Mouse (Mus musculus) erythroblast, adult 5-6 weeks (primary cell): Measurements from ENCODE around the gene A130010J15Rik. TPM values are rescaled to one million over a fixed set of nuclear protein-coding genes. Genes with fewer than 3 reads are reported as not detected.
A peak's percentile ranks its signal among the peaks of the same experiment; 100 is the strongest.

Experiments
- ATAC-seq: replicated peaks from 2 replicates; pipeline ENCODE4 v1.8.0; 2016; ENCODE audit warnings: moderate number of reproducible peaks, mild to moderate bottlenecking, moderate TSS enrichment, inconsistent platforms; ENCODE audit not compliant: poor library complexity, low FRiP score, severe bottlenecking
- total RNA-seq, 2 experiments: library from RNA; stranded (forward) in 1 of 2; stranded (reverse) in 1 of 2; fragments of 150-400 nt in 1 of 2; fragments of 200-764, 138-1000 nt in 1 of 2; gene quantifications; 2 replicates each; pipeline versions ENCODE4 v1.2.3 to v1.2.4; 2015 to 2017; ENCODE audit warnings: low replicate concordance in 2 of 2

Gene A130010J15Rik
- 2.9 and 5.0 TPM in 2 replicates for total RNA-seq (2015; ENCODE audit: low replicate concordance)
- total RNA-seq (2017; ENCODE audit: low replicate concordance): 1.3 and 1.4 TPM in 2 replicates

- no peak for ATAC-seq
Observed at GRCm38 (mm10) chr1:193167746-193168145, at the start of gene A130010J15Rik. Gene A130010J15Rik, plus strand, starts transcription at chr1:193168046.

GRCm38 (mm10) chr1:193122793-193123192 lies 45.1 kb upstream of the A130010J15Rik start:
- ATAC-seq: no peak

- ATAC-seq: no peak
Observed at GRCm38 (mm10) chr1:193123290-193123689, 44.6 kb upstream of the A130010J15Rik start.

GRCm38 (mm10) chr1:193125835-193126234 lies 42.0 kb upstream of the A130010J15Rik start:
- ATAC-seq: no peak

- no peak for ATAC-seq
Observed at GRCm38 (mm10) chr1:193128055-193128454, 39.8 kb upstream of the A130010J15Rik start.

- no peak for ATAC-seq
Observed at GRCm38 (mm10) chr1:193129321-193129720, 38.5 kb upstream of the A130010J15Rik start.

GRCm38 (mm10) chr1:193129786-193130455 lies 37.9 kb upstream of the A130010J15Rik start, which contains the start of gene Diexf:
Gene Diexf, minus strand, starts transcription at chr1:193130272.
- ATAC-seq: peak; percentile 91

- ATAC-seq: peak; percentile 19
Observed at GRCm38 (mm10) chr1:193130456-193130825, 37.4 kb upstream of the A130010J15Rik start.

- ATAC-seq: no peak
Observed at GRCm38 (mm10) chr1:193130839-193131238, 37.0 kb upstream of the A130010J15Rik start.

GRCm38 (mm10) chr1:193131311-193131948 lies 36.4 kb upstream of the A130010J15Rik start:
- ATAC-seq: no peak

GRCm38 (mm10) chr1:193132385-193132784 lies 35.5 kb upstream of the A130010J15Rik start:
- no peak for ATAC-seq

GRCm38 (mm10) chr1:193133726-193134125 lies 34.1 kb upstream of the A130010J15Rik start:
- ATAC-seq: no peak

- ATAC-seq: no peak
Observed at GRCm38 (mm10) chr1:193138087-193138486, 29.8 kb upstream of the A130010J15Rik start.

- ATAC-seq: no peak
Observed at GRCm38 (mm10) chr1:193138669-193139068, 29.2 kb upstream of the A130010J15Rik start.

- ATAC-seq: no peak
Observed at GRCm38 (mm10) chr1:193141118-193141517, 26.7 kb upstream of the A130010J15Rik start.

- no peak for ATAC-seq
Observed at GRCm38 (mm10) chr1:193142517-193143062, 25.3 kb upstream of the A130010J15Rik start.

GRCm38 (mm10) chr1:193144516-193144915 lies 23.3 kb upstream of the A130010J15Rik start:
- ATAC-seq: no peak

- ATAC-seq: no peak
Observed at GRCm38 (mm10) chr1:193145101-193145500, 22.7 kb upstream of the A130010J15Rik start.

GRCm38 (mm10) chr1:193146416-193146815 lies 21.4 kb upstream of the A130010J15Rik start:
- no peak for ATAC-seq

GRCm38 (mm10) chr1:193149231-193149630 lies 18.6 kb upstream of the A130010J15Rik start:
- ATAC-seq: no peak

- ATAC-seq: no peak
Observed at GRCm38 (mm10) chr1:193151134-193151533, 16.7 kb upstream of the A130010J15Rik start.
